Mouse (Mus musculus) G1E-ER4 (cell line): ENCODE results near the gene Mink1. TPM values are rescaled to one million over a fixed set of nuclear protein-coding genes. Genes with fewer than 3 reads are reported as not detected.

Experiments
- GATA1 ChIP-seq: IDR thresholded peaks from one replicate; pipeline ENCODE4 v1.8.0; 2012; ENCODE audit warnings: low read length, inconsistent platforms
- polyA plus RNA-seq: library from polyadenylated mRNA; stranded (reverse); fragments of >175 nt; gene quantifications from 2 replicates; pipeline ENCODE4 v1.2.3, GENCODE M21; 2012

Gene Mink1
- polyA plus RNA-seq, 1 experiment = 116 TPM

DNA sequence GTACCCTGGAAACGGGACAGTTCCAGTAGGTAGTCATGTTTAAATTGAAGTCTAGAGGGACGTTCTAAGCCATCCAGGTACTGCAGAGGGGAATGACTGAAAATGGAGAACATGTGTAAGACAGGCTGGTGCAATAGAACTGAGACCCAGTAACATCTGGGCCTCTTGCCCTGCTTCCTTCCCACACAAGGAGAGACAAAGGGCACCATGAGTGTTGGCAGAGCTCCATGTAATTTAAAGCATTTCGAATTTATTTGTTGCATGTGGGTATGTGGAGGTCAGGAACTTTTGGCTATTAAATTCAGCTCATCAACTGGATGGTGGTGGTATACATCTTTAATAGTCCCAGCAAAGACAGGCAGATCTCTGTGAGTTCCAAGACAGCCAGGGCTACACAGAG, 19.5 kb downstream of the Mink1 start:
- no peak for TF ChIP-seq GATA1

DNA sequence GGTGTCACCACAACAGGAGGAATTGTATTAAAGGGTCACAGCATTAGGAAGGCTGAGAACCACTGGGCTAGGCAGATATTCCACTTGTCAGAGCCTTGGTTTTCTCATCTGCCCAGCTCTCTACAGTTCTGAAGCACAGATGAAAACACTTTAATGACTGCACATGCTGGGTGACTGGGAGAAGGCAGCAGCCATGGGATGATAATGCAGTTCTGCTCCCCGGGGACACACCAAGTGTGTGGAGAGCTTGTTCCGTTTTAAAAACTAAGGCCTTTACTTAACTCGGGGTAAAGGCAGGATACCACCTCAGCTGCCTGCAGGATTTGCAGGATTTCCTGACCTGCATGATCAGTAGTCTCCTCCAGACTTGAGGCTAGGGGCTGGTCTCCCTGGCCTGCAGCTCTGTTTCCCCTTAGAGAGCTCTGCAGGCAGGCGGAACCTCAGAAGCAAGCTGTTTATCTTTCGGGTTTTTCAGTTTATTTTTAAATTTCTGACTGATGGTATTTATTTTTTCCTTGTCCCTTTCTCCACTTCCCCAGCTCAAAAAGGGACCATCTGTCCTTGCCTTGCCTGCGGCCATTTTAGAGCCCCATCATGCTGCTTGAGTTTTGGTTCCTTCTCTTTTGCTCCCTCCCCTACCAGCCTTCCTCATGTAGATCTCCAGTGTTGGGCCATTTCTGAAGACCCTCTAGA, 20.5 kb downstream of the Mink1 start:
- TF ChIP-seq GATA1 = no peak

DNA sequence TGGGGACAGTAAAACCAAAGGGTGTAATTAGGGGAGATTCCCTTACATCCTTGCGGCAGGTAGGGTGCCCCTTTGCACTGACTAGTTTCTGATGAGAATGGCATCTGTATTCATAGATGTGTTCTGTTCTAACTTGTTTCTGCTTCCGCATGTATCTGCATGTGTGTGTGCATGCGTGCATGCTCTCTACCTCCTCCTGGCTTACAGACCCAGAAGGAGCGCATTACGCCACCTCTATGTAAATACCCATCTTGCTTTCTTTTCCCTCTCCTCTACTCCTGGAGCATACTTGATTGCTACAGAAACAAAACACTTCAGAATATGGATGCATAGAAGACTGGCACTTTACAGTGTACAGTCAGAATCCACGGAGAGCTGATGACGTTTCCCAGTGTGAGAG, 21.1 kb downstream of the Mink1 start:
- TF ChIP-seq GATA1 = no peak

DNA sequence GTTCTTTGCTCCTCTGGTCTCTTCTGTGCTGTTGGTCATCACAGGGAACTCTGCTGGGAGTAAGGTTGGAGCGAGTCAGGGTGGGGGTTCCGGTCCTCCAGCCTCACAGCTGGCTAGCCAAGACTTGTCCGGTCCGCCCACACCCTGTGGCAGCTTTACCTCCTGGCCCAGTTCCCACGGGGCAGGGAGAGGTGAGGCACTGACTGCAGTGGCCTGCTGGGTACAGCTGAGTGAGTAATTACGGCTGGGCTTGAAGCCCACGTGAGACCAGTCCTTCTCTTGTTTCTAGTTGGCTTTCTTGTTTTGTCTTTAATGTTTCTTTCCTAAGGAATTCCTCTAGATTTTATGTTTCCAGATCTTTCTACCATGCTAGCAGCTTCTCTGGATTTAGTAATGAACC, 22.8 kb downstream of the Mink1 start:
- no peak for TF ChIP-seq GATA1

DNA sequence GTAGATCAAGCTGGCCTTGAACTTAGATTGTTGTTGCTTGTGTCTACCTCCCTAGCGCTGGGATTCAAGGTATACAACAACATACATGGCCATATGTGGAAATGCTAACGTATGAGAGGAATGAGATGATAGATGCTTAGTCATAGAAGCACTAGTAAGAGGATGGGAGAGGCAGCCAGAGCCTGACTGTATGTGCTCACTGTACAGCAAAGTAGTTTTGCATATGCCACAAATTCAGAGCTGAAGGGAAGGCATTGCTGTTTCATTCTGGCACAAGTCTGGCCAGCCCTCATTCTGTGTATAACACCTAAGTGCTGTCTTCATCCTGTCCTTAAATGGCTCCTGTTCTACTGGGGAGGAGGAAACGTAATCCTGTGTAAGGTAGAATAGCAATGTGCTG, 23.6 kb downstream of the Mink1 start:
- no peak for TF ChIP-seq GATA1

DNA sequence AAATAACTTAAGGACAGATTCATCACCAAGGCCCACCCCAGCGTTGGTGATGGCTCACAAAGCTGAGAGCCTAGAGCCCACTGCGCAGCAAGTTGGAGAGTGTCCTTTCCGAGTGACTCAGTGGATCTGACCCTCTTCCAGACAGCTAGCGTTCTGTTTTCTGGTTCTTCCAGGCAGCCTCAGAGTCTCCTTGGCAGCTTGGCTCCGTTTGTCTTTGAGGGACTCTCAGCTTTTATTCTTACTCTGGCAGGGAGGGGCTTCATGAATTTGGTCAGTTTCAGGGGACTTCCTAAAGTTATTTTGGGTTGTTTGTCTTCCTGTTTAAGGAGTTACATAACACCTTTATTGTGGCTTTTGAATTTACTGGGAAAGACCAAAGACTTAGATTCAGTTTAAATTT, 24.3 kb downstream of the Mink1 start:
- TF ChIP-seq GATA1 = no peak

DNA sequence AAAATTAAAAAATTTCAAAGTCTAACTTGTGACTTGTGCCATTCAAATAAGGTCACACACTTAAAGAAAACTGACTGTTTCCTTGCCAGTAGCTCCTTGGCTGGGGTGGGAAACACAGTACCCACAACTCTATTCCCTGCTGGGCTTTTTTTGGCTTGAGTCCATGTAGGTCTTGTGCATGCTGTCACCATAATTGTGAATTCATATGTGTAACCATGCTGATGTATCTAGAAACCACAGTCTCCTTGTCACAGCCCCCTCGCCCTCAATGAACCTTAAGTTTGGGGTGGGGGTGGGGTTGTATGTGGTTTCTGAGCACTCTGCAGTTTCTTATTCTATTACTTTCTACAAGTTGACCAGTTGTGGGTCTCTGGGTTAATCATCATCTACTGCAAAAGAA, 29.1 kb downstream of the Mink1 start:
- no peak for TF ChIP-seq GATA1

DNA sequence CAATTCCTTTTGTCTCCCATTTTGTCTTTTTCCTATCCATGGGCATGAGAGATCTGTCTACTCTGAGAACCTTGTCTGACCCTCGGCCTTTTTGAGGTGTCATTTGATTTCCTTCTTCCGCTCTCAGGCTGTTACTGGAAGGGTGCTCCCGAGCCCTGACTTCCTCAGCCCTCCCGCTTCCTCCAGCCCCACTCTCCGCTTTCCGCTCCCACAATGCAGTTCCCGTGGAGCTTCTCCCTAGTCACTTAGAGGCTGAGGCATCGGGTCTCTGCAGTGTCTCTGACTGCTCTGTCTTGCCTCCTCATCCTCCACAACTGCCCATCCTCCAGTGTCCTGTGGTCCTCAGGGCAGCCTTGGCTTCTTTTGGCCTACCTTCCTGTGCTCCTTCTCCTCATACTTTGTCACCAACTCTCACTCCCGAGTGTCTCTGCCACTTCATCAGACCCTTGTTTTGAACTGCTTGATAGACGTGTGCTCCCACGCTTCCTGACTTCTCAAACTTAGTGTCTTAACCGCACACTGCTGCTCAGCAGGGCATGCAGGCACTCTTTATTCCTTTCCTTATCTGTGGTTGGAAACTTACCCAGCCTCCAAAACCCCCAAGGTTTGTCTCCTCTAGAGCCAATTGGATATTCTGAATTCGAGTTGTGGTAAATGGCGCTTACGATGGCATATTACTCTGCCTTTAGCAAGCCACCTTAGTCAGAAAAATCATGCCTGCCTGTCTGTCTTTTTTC, 31.7 kb downstream of the Mink1 start:
- TF ChIP-seq GATA1 = no peak

DNA sequence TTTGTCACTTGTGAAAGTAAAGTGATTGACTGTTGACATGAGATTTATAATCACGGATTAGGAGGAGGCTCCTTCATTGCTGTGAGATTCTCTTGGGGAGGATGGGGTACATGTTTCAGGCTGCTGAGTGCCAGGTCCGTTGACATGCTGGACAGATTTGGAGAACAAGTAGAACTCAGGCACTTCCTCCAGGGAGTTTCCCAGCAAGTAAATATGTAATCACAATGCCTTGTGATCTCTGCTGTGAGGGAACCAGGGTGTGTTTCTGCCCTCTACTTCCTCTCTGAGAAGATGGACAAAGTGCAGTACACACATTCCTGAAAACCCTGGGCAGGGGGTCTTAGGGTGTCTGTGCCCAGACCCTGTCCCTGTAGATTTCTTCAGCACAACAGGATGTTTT, 33.0 kb downstream of the Mink1 start:
- TF ChIP-seq GATA1 = no peak

DNA sequence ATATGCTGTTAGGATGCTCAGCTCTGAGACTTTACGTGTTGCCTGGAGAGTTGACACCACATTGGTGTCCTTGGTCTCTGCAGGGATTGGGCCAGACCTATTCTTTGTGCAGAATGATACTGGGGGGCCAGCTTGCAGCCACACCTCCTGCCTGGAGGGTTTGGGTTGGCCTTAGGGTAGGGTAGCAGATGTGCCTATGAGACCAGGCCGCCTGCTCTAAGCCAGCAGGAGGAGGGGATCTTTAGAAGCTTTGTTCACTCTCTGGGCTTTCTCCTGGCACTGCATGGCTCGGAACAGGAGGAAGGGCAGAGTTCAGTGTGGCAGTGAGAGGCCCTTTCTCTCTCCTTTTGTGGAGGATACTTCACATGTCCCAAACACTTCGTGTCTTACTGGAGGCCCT, 33.4 kb downstream of the Mink1 start:
- no peak for TF ChIP-seq GATA1

DNA sequence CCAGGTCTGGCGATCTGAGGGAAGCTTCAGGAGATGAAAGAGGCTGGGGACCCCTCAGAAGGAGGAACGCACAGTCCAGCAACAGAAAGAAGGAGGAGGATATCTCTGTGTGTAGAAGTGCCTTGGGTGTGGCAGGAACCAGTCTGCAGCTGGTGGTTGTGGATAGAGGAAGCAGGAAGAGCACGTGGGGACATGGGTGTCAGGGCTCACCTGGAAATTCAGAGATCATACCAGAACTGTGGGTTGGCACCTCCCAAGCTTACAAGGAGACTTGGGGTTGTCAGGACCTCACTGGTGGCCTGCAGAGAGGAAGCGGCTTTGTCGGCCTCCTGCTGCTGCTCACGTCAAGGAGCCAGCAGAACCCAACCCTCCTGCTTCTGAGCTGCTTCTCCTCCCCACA, 34.6 kb downstream of the Mink1 start:
- TF ChIP-seq GATA1 = no peak

DNA sequence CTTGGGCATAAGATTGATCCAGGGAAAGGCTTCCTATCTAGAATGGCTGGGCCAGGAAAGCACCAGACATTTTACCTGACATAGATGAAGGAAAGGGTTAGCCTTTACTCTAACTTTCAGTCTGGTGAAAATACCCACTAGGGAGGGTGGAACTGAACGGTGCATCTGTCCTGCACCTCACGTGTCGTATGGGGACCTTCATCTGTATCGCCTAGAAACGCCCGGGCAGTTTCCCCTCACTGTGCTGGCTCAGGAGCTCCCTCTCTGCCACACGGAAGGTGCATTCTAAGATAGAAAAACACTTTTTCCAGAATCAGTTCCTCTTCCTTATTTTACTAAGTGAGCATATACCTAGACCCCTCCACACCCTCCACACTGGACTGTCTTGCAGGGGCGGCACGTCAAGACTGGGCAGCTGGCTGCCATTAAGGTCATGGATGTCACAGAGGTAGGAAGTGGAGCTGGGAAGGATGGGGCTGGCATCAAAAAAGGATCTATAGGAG, 35.8 kb downstream of the Mink1 start:
- no peak for TF ChIP-seq GATA1

DNA sequence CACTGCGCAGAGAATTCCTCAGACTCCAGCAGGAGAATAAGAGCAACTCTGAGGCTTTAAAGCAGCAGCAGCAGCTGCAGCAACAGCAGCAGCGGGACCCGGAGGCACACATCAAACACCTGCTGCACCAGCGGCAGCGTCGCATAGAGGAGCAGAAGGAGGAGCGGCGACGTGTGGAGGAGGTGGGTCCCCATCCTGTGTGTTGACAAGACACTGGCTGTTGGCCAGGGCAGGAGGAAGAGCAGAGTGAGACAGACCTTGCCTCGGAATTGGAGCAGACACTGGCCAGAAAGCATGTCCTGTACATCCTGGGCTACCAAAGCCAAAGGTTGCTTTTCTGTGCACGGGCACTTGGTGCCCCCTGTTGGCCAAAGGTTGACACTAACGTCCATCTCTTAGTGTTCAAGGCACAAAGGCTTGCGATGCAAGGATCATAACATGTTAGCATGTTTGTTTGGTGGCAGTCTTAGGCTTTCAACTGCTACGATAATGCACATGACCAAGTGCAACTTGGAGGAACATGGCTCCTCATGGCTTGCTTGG, 42.4 kb downstream of the Mink1 start:
- no peak for TF ChIP-seq GATA1

DNA sequence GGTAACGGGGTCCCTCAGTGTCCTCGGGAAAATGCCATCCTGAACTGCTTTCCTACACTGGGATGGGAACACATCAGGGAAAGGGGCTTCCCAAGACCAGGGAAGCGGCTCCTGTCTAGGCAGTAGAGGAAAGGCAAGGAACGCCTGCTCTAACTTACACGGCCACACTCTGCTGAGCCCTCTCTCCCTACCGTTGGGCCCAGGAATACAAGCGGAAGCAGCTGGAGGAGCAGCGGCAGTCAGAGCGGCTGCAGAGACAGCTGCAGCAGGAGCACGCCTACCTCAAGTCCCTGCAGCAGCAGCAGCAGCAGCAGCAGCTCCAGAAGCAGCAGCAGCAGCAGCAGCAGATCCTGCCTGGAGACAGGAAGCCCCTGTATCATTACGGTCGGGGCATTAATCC, 44.0 kb downstream of the Mink1 start:
- TF ChIP-seq GATA1 = no peak

DNA sequence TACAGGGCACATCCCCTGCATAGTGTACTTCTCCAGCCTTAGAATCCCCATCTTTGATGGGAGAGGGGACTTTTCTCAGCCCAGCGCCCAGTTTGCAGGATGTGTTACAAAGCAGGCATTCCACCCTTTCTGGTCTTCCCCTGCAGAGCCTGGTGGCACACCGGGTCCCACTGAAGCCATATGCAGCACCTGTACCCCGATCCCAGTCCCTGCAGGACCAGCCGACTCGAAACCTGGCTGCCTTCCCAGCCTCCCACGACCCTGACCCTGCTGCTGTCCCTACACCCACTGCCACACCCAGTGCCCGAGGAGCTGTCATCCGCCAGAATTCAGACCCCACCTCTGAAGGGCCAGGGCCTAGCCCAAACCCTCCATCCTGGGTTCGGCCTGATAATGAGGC, 44.9 kb downstream of the Mink1 start:
- TF ChIP-seq GATA1 = no peak

DNA sequence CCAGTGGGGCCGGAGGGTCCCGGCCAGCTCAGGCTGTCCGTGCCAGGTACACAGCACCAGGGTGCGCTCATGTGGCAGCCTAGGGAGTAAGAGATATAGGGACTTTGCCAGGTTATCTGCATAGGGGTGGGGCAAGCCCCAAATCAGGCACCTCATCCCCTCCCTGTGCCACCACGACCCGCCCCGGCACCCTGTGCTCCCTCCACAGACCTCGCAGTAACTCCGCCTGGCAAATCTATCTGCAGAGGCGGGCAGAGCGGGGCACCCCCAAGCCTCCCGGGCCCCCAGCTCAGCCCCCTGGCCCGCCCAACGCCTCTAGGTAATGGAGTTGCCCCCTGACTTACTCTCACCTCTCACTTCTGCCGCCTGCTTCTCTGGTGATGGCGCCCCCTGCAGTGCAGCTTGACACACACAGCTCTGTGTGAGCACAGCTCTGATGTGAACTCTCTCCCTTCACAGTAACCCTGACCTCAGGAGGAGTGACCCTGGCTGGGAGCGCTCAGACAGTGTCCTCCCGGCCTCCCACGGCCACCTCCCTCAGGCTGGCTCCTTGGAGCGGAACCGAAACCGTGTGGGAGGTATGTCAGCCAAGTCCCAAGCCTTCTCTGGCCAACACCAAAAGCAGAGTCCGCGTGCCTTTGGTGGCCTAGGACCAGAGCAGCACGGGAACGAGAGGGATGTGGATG, 45.8 kb downstream of the Mink1 start:
- TF ChIP-seq GATA1 = no peak
